Mouse (Mus musculus) megakaryocyte, embryonic 14.5 days (primary cell): ENCODE results near the gene Gata3.

ENCODE experiments used
- FLI1 ChIP-seq: IDR thresholded peaks from 2 replicates; pipeline ENCODE4 v1.6.1; 2012; ENCODE audit warnings: low read length, inconsistent platforms, mixed read lengths
- GATA1 ChIP-seq: IDR thresholded peaks from 3 replicates; pipeline ENCODE4 v1.6.1; 2012; ENCODE audit warnings: mixed read lengths, low read length, inconsistent platforms, borderline replicate concordance

GRCm38 (mm10) chr2:9875676-9876357 lies 14.0 kb downstream of the Gata3 start:
- TF ChIP-seq FLI1 (no peak), GATA1 (no peak)
